Mouse (Mus musculus) frontal cortex, adult (tissue): ENCODE results near the gene Cldn6.

Experiments used
- ATAC-seq: cut with Nextera tagmentation; 2 replicates; pipeline ENCODE4 v1.9.2; 2017; ENCODE audit warnings: mild to moderate bottlenecking, moderate library complexity, mixed read lengths; ENCODE audit not compliant: low TSS enrichment

Gene Cldn6

DNA sequence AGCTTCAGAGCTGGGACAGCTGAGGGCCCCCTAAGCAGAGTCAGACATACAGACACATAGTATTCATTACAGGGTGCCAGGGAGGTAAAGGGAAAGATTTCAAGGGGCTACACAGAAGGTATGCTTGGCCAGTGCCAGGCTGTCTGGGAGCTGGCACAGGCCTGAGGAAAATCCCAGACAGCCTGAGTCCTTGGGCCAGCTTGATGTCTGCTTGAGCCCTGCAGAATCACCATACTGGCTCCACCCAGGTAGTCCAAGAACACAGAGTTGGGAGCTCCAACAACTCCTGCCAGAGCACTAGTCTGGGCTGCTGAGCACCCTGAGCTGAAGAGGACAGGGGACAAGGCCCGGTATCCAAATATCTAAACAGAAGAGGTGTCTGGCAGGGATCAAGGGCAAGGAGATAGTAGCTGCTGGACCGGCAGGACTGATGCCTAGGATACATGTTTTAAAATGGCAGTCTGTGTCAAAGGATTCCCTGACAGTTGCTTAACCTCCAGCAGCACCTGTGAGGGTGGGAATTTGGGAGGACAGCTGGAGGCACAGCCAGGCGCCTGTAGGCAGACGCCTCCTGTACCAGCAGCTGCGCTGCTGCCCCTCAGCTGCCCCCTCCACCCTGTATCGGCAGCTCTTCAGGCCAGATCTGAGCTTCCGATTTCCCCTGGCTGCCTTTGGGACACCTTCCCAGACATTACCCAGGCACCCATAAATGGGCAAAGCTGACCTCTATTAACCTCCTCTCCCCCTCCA, 43.5 kb downstream of the Cldn6 start, which contains the start of gene 1520401A03Rik:
1520401A03Rik (minus strand) TSS at position 408 of the 750 bp plus-strand sequence.
- no peak for ATAC-seq

DNA sequence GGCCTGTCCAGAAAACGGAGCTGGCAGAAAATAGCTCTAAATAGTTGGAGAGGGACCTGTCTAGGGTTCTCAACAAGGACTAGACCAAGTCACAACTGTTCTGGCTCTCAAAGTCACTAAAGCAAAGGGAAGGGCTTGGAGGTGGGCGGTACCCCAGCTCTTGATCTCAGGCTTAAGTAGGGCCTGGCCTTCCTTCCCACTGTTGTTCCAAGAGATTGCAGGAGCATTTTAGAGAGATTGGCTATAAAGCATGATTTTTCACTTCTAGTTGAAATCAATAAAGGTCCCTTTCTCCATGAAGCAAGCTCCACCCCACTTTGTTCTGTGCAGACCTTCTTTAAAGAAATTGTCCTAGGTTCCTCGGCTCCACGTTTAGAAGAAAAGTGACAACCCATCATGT, 46.4 kb downstream of the Cldn6 start:
- ATAC-seq, result no peak

DNA sequence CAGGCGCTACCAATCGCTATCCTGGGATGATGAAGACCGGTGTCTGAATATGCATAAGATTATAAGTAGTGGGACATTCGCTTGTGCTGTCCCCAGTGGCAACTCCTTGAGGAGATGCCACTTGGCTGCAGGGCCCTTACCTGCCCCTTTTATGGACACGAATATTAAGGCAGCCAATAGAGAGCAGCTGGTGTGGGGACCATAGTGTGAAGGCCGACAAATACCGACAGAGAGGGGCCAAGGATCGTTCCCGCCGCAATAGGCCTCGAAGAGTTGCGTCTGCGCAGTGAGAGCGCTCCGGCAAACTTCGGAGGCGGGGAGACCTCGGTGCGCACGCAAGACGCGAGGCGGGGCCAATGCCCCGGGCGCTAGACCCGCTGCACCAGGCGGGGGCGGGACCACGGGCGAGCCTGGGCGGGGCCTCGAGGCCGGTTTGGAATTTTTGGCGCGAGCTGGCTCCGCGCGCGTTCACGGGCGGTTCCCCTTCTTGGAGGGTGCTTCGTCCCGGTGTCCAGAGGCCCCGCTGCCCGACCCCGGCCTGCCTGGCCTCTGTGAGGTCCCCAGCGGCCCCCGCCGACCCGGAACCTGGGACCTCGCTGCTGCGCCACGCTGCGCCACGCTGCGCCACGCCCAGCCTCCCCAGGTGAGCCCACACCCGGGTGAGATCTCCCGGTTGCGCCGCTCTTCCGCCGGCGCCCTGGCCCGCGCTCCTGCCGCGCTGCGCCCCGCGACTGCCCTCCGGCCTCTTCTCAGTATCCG, 47.1 kb downstream of the Cldn6 start, which contains the start of gene Pkmyt1:
Pkmyt1 (plus strand) TSS at position 338 of the 759 bp plus-strand sequence.
- peak; percentile 89 for ATAC-seq

- ATAC-seq, result peak; percentile 53
Measured at GRCm38 (mm10) chr17:23726758-23727142, 47.7 kb downstream of the Cldn6 start.

- ATAC-seq, result no peak
Measured at GRCm38 (mm10) chr17:23730441-23730840, 51.4 kb downstream of the Cldn6 start.
